Mouse (Mus musculus) G1E (cell line): Measurements from ENCODE around the gene Mtus2. TPM values are rescaled to one million over a fixed set of nuclear protein-coding genes. Genes with fewer than 3 reads are reported as not detected.
"Not testable (repeated sequence)": the region's sequence is repeated elsewhere in the genome, so short reads cannot be mapped to it uniquely, and the experiment has no call there.

ENCODE experiments used
- ATAC-seq: 2 replicates; pipeline ENCODE4 v1.8.0; 2016; ENCODE audit warnings: mild to moderate bottlenecking; ENCODE audit not compliant: insufficient number of reproducible peaks, poor library complexity, low FRiP score, severe bottlenecking; ENCODE audit errors: extremely low read depth
- DNase-seq: peaks from one replicate; pipeline ENCODE4 v3.0.0; 2012; ENCODE audit warnings: low spot score
- H3K27me3 ChIP-seq: 2 replicates; pipeline ENCODE4 v1.6.1; 2012; ENCODE audit warnings: mild to moderate bottlenecking, low read length, inconsistent platforms; ENCODE audit not compliant: insufficient read depth
- H3K36me3 ChIP-seq: replicated peaks from 2 replicates; pipeline ENCODE3; 2012; ENCODE audit warnings: mild to moderate bottlenecking, inconsistent platforms
- H3K4me1 ChIP-seq: 2 replicates; pipeline ENCODE4 v1.6.1; 2012; ENCODE audit warnings: low read depth, low read length, inconsistent platforms, mixed read lengths; ENCODE audit not compliant: insufficient read depth
- H3K4me3 ChIP-seq: 2 replicates; pipeline ENCODE4 v1.5.1; 2012; ENCODE audit warnings: low read depth, mild to moderate bottlenecking, inconsistent platforms, low read length, moderate library complexity, mixed read lengths
- H3K9me3 ChIP-seq: replicated peaks from 2 replicates; pipeline ENCODE4 v1.6.1; 2012; ENCODE audit warnings: inconsistent platforms
- CTCF ChIP-seq: IDR thresholded peaks from 2 replicates; pipeline ENCODE4 v1.5.1; 2012; ENCODE audit warnings: low read depth, low read length, inconsistent platforms, mixed read lengths
- GATA1 ChIP-seq: IDR thresholded peaks from 2 replicates; pipeline ENCODE4 v1.6.1; 2012; ENCODE audit warnings: borderline replicate concordance, low read length, inconsistent platforms, mixed read lengths
- GATA2 ChIP-seq: IDR thresholded peaks from 2 replicates; pipeline ENCODE4 v1.6.1; 2012; ENCODE audit warnings: low read depth, low read length, inconsistent platforms, borderline replicate concordance
- POLR2AphosphoS5 ChIP-seq: IDR thresholded peaks from 2 replicates; pipeline ENCODE4 v1.6.1; 2012; ENCODE audit warnings: low read depth, low read length, inconsistent platforms; ENCODE audit not compliant: insufficient replicate concordance
- TAL1 ChIP-seq: conservative IDR thresholded peaks from 2 replicates; pipeline ENCODE4 v1.6.1; 2012; ENCODE audit warnings: low read depth, low read length, inconsistent platforms, mixed read lengths
- polyA plus RNA-seq: library from polyadenylated mRNA; stranded (reverse); fragments of >175 nt; gene quantifications from 2 replicates; pipeline ENCODE4 v1.2.3, GENCODE M21; 2012
- total RNA-seq, 2 experiments: library from RNA; stranded (forward) in 1 of 2; stranded (reverse) in 1 of 2; fragments of 200-1000 nt in 1 of 2; fragments of >200 nt in 1 of 2; fragmentation: Nextera tagmentation in 1 of 2; gene quantifications; 2 replicates each; pipeline ENCODE4 v1.2.3; 2014 to 2017

The Mtus2 gene
- total and polyA plus RNA-seq, 3 experiments, result 1.1 TPM; not detected in 2

DNA sequence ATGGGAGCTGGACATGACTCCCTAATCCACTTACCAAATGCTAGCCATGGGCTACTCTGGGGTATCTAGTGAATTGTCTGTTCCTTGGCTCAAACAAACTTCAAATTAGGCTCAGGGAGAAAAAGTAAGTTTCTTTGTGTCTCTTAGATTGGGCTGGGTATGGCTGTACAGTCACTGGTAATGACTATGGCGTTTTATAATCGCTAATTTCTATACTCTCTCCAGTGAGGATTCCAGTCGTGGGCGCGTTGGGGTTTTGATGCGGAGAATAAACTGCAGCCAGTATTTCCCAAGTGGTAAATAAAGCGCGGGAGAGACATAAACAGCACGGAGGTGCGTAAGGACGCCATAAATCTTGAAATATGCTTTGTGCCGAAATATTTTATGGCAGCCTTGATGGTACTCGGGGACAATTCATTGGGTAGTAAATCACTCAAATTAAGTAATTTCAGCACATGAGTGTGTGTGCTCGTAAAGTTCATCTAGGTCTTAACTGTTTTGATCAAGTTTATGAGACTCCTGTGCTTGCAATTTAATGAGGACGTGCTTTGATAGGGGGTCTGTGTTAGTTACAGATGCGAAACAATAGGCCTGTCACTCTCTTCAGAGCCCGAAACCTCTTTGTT, 203.5 kb downstream of the Mtus2 start:
- TF ChIP-seq GATA1, result no peak
- TF ChIP-seq CTCF, result no peak
- no peak for TF ChIP-seq POLR2AphosphoS5
- no peak for TF ChIP-seq GATA2
- Histone ChIP-seq H3K36me3 (no peaks in the 10 kb centered on the region), H3K9me3 (peaks cover 39% of the 10 kb centered on the region), H3K4me3 (no peak overlapping the region), H3K4me1 (no peaks in the 10 kb centered on the region), H3K27me3 (no peaks in the 10 kb centered on the region)
- DNase-seq, result no peak
- no peak for ATAC-seq

- Histone ChIP-seq H3K4me3 (no peak overlapping the region), H3K4me1 (no peaks in the 10 kb centered on the region), H3K27me3 (no peaks in the 10 kb centered on the region), H3K36me3 (no peaks in the 10 kb centered on the region), H3K9me3 (peaks cover 35% of the 10 kb centered on the region)
- DNase-seq (no peak), ATAC-seq (no peak)
- no peak for TF ChIP-seq POLR2AphosphoS5
- no peak for TF ChIP-seq TAL1
Observed at GRCm38 (mm10) chr5:148165111-148165510, 208.0 kb downstream of the Mtus2 start.

DNA sequence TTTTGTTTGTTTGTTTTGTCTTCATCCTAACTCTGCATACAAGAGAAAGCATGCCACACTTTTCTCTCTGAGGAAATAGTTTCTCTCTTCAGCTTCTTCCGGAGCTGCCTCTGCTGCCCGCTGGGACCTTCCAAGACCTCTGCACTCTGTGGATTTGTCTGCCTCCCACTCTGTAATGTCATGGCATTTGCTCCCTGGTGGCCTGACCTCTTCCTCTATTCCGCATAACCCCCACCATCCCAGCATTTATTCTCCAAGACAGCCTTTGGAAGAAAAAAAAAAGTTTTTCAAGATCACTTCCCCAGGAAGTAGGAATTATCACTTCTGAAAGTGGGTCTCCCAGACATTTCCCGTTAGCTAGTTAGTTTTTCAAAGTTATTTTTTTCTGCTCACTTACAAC, 218.0 kb downstream of the Mtus2 start:
- no peak for DNase-seq
- no peak for ATAC-seq
- TF ChIP-seq POLR2AphosphoS5 (no peak), TAL1 (no peak), GATA1 (no peak), GATA2 (no peak), CTCF (no peak)

DNA sequence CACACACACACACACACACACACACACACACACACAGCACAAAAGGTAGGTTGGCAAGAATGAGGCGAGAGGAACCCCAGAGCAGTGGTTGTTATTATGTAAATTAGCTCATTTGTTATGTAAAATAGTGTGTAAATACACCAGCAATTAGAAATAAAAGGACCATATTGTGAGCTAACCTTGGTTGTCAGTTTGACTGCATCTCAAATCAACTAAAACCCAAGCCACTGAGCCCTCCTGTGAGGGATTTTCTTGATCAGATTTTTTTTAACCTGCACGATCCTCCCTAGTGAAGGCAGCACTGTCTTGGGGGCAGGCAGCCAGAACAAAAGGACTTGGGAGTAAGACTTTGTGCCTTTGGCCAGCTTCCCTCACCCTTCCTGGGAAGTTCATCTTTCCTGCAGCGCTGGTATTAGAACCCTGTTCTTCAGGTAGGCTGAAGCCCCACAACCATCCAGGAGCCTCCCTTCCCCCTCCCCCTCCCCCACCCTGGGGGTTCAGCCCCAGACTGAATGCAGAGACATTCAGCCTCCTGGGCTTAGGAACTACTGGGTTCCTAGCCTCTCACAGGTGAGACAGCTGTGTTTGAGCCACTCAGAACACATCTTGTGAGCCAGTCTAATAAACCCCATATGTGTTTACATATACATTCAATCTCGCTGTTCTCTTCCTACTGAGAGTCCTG, 218.8 kb downstream of the Mtus2 start:
- peaks cover 48% of the 10 kb centered on the region for H3K9me3 ChIP-seq
- no peak overlapping the region for H3K4me3 ChIP-seq
- ATAC-seq, result no peak
- no peaks in the 10 kb centered on the region for H3K4me1 ChIP-seq
- no peak for DNase-seq
- no peaks in the 10 kb centered on the region for H3K36me3 ChIP-seq
- TF ChIP-seq TAL1, result no peak
- TF ChIP-seq GATA1, result no peak
- no peak for TF ChIP-seq CTCF
- TF ChIP-seq GATA2, result no peak
- TF ChIP-seq POLR2AphosphoS5, result no peak
- no peaks in the 10 kb centered on the region for H3K27me3 ChIP-seq

More for the DNA sequence above, 218.0 kb downstream of the Mtus2 start:
- H3K36me3 ChIP-seq, result no peaks in the 10 kb centered on the region
- H3K9me3 ChIP-seq, result peaks cover 40% of the 10 kb centered on the region
- no peaks in the 10 kb centered on the region for H3K27me3 ChIP-seq
- H3K4me3 ChIP-seq, result no peak overlapping the region
- H3K4me1 ChIP-seq, result no peaks in the 10 kb centered on the region

DNA sequence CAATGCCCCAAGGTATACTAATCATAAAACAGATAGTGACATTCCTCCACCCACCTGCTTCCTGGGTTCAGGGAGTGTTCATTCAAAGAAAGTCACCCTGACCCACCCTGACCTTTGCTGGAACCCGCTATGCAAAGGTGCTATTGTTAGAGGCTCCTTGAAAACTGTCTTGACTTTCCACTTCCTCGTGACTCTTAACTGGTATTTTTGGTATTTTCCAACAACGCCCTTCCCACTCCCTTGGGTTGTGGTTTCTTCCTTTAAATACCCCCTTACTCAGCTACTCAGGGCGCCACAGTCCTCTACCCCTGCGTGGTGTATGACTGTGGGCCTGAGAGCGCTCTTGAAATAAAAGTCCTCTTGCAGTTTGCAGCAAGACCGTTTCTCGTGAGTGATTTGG, 219.4 kb downstream of the Mtus2 start:
- DNase-seq, H3K36me3 ChIP-seq, ATAC-seq, H3K4me1 ChIP-seq, H3K27me3 ChIP-seq, H3K4me3 ChIP-seq: not testable (repeated sequence)
- peaks cover 55% of the 10 kb centered on the region for H3K9me3 ChIP-seq

DNA sequence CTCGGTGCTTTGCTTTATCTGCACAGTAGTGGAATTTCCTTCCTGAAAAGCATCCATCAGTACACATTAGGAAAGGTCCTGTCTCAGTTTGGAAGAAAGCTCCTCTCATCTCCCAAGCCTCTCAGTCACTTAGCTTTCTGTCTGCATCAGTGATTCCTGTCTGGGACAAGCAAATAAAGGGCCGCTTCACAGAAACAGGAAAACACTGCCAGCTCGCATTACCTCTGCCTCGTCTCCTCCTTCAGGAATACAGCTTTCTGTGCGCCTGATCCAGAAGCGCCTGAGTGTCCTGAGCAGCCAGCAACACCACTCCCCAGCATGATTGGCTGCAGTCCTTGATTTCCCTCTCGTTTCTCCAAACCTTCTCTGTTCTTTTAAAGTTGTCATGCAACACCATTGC, 222.1 kb downstream of the Mtus2 start:
- TF ChIP-seq GATA2, result no peak
- TF ChIP-seq TAL1, result no peak
- Histone ChIP-seq H3K36me3 (no peaks in the 10 kb centered on the region), H3K27me3 (no peaks in the 10 kb centered on the region), H3K4me1 (no peaks in the 10 kb centered on the region), H3K4me3 (no peak overlapping the region), H3K9me3 (peaks cover 66% of the 10 kb centered on the region)
- DNase-seq, result no peak
- ATAC-seq, result no peak

DNA sequence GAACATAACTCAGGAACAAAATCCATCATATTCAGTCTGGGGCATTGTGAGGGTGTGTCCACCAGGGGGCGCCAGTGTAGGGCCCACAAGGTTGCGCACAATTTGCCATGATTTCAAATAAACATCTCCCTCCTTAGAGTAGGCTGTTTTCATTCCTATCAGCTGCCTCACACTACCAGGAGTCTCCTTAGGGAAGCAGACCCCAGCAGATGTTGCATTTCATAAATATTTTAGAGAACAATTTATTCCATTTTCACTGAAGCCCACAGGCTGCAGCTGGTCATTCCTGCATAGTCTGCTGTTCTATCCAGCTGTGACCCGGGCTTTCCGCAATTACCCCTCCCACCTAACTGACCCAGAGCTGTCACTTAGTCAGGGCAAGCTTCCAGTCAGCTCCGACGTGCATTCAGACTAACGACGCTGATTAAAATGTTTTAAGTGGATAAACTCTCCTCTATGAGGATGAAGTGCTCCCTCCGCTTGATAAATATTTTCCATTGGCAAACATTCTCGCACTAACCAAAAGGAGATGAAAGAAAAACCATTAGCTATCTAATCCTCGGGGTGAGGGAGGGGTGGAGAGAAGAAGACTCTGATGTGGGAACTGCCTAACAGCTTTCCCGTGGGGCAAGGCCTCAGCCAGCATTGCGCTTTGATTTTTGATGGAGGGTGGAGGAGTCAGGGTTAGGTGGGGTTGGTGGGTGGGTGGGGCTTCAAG, 223.6 kb downstream of the Mtus2 start:
- no peak for TF ChIP-seq POLR2AphosphoS5
- TF ChIP-seq CTCF, result no peak
- TF ChIP-seq TAL1, result no peak
- no peak for TF ChIP-seq GATA2
- Histone ChIP-seq H3K9me3 (peaks cover 71% of the 10 kb centered on the region), H3K36me3 (no peaks in the 10 kb centered on the region), H3K4me1 (no peaks in the 10 kb centered on the region), H3K27me3 (no peaks in the 10 kb centered on the region), H3K4me3 (no peak overlapping the region)
- ATAC-seq (no peak), DNase-seq (no peak)
